ENCODE assay signal across 9 mouse cellular contexts in the genomic region with DNA sequence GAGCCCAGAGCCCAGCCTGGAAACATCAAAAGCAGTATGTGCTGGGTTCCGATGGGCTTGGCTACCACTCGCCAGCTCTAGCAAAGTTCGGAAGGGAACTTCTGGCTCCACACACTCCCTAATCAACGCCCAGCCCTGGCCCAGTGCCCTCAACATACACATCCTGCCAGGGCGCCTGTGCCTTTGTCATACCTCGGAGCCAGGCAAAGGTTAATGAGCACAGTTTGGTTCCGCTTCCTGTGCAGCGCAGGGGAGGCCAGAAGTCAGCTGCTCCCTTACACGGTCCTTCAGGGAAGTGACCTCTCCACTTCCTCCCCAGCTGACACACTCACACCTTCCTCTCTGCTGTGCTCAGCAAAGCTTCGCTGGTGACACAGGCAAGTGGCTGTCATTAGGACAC. TPM values are rescaled to one million over a fixed set of nuclear protein-coding genes. Genes with fewer than 3 reads are reported as not detected.
DNase-seq lines count a peak whose midpoint lies in the region; ATAC-seq and TF ChIP-seq lines count a peak whose summit lies in the region.
"Had no signal": no experiment of that assay in that cellular context is flagged by ENCODE, and none has a peak within 500 bp of the region (broad histone marks: within the 10 kb centered on the region; RNA-seq: fewer than 3 reads in every experiment).

No protein-coding gene starts in this region.

- peak overlapping the region; percentile 2; the same call in 1 of the 2 replicates for H3K4me2 ChIP-seq in heart, embryonic 12.5 days
- no peak overlapping the region for H3K4me2 ChIP-seq in limb, embryonic 11.5 days (ENCODE audit: low read depth, severe bottlenecking)
- no peak overlapping the region for H3K4me2 ChIP-seq in myocyte (ENCODE audit: low read depth)
- H3K4me2 ChIP-seq: embryonic facial prominence, embryonic 13.5 days had no signal

- peak; percentile 41 for ATAC-seq in heart, embryonic 12.5 days (ENCODE audit: insufficient number of reproducible peaks, low FRiP score)
- no peak for ATAC-seq in limb, embryonic 11.5 days (ENCODE audit: insufficient number of reproducible peaks, low FRiP score, low TSS enrichment, low read depth)

- peak; percentile 32 for DNase-seq in adrenal gland, adult 2 months
- no peak for DNase-seq in adrenal gland, postnatal 25 days
- peak; percentile 30 for DNase-seq in adipocyte (ENCODE audit: low spot score)
- DNase-seq in limb, embryonic 11.5 days (ENCODE audit: low spot score) = peak; percentile 57
- DNase-seq in retina, postnatal 1 day = no peak
- DNase-seq in layer of hippocampus, postnatal 36 days = no peak

- H3K4me1 ChIP-seq in heart, embryonic 12.5 days (replicated peaks) = peaks cover 59% of the 10 kb centered on the region
- peaks cover 17% of the 10 kb centered on the region for H3K4me1 ChIP-seq in limb, embryonic 11.5 days (ENCODE audit: control insufficient read depth, insufficient read depth, low read length)

- H3K27me3 ChIP-seq in heart, embryonic 12.5 days (replicated peaks) = no peaks in the 10 kb centered on the region
- no peaks in the 10 kb centered on the region for H3K27me3 ChIP-seq in limb, embryonic 11.5 days (ENCODE audit: control insufficient read depth, insufficient read depth, low read length)
- no peaks in the 10 kb centered on the region for H3K27me3 ChIP-seq in myocyte (ENCODE audit: control insufficient read depth, insufficient read depth, insufficient read length)
- H3K27me3 ChIP-seq: embryonic facial prominence, embryonic 13.5 days had no signal

- 38% methylated on average over 10 of the region's 10 CpGs for WGBS in heart, embryonic 12.5 days
- WGBS in limb, embryonic 11.5 days = 23% methylated on average over 10 of the region's 10 CpGs

- peaks cover 6% of the 10 kb centered on the region; the same call in 1 of the 2 replicates for H3K36me3 ChIP-seq in heart, embryonic 12.5 days
- no peaks in the 10 kb centered on the region for H3K36me3 ChIP-seq in limb, embryonic 11.5 days (ENCODE audit: control insufficient read depth, insufficient read depth, low read length)
- no peaks in the 10 kb centered on the region for H3K36me3 ChIP-seq in myocyte (ENCODE audit: control insufficient read depth, insufficient read depth)

- peak overlapping the region; percentile 61 for H3K27ac ChIP-seq in heart, embryonic 12.5 days (ENCODE audit: poor library complexity, severe bottlenecking)
- no peak overlapping the region for H3K27ac ChIP-seq in limb, embryonic 11.5 days (replicated peaks; ENCODE audit: low read depth, low read length)
- H3K27ac ChIP-seq: embryonic facial prominence, embryonic 13.5 days had no signal

- H3ac ChIP-seq in myocyte (ENCODE audit: control insufficient read depth, insufficient read length) = no peak overlapping the region

- H3K9me3 ChIP-seq in heart, embryonic 12.5 days (replicated peaks) = no peaks in the 10 kb centered on the region
- H3K9me3 ChIP-seq in limb, embryonic 11.5 days (ENCODE audit: control insufficient read depth, low read length) = no peaks in the 10 kb centered on the region
- H3K9me3 ChIP-seq: embryonic facial prominence, embryonic 13.5 days had no signal

- no peak overlapping the region for H3K4me3 ChIP-seq in heart, embryonic 12.5 days
- no peak overlapping the region for H3K4me3 ChIP-seq in limb, embryonic 11.5 days (ENCODE audit: low read depth, low read length)
- no peak overlapping the region for H3K4me3 ChIP-seq in myocyte
- H3K4me3 ChIP-seq: embryonic facial prominence, embryonic 13.5 days had no signal

- peak; percentile 16 for TF ChIP-seq POLR2A in myocyte (IDR thresholded peaks at IDR 0.05; ENCODE audit: insufficient read length, low read depth)

- H3K79me2 ChIP-seq in myocyte (ENCODE audit: control insufficient read depth, insufficient read depth) = peaks cover 12% of the 10 kb centered on the region

- H3K9ac ChIP-seq in heart, embryonic 12.5 days = 0 out of 2 replicates have a peak overlapping the region, but pooled peaks have one; percentile 27
- no peak overlapping the region for H3K9ac ChIP-seq in limb, embryonic 11.5 days (ENCODE audit: low read length)
- H3K9ac ChIP-seq: embryonic facial prominence, embryonic 13.5 days had no signal

TF ChIP-seq in myocyte, 11 proteins besides CTCF, POLR2A, EP300 and RAD21:
- TF ChIP-seq MYOD1 (IDR thresholded peaks at IDR 0.05; ENCODE audit: control insufficient read depth in 1 of 3, insufficient read length in 2 of 3, low read depth in 2 of 3) (no peak), REST (IDR thresholded peaks at IDR 0.05; ENCODE audit: insufficient read depth, insufficient read length) (no peak), MYOG (IDR thresholded peaks at IDR 0.05; ENCODE audit: control insufficient read depth in 1 of 3, insufficient read depth in 1 of 3, insufficient read length in 2 of 3, low read depth in 2 of 3) (no peak), TCF12 (IDR thresholded peaks at IDR 0.05; ENCODE audit: insufficient read depth, poor library complexity, severe bottlenecking) (no peak), USF1 (IDR thresholded peaks at IDR 0.05; ENCODE audit: low read depth) (no peak), POLR2AphosphoS2 (IDR thresholded peaks at IDR 0.05; ENCODE audit: insufficient read length, low read depth) (no peak), SRF (IDR thresholded peaks at IDR 0.05; ENCODE audit: control insufficient read depth, insufficient read length, low read depth) (no peak), CEBPB (IDR thresholded peaks at IDR 0.05; ENCODE audit: insufficient read depth, poor library complexity, severe bottlenecking) (no peak), MAX (IDR thresholded peaks at IDR 0.05; ENCODE audit: low read depth) (no peak), E2F4 (IDR thresholded peaks at IDR 0.05; ENCODE audit: insufficient read depth) (no peak), TCF3 (IDR thresholded peaks at IDR 0.05; ENCODE audit: insufficient read length, low read depth) (no peak)

RNA-seq across cellular contexts. Expression of gene Sh3pxd2a, which starts 31.9 kb away (rescaled TPM):
- total RNA-seq in adrenal gland, adult 2 months (2021) = 10 to 100 TPM; 68.2 to 90.0 TPM
- 33.1 and 61.0 TPM in 2 replicates for polyA plus RNA-seq in adrenal gland, adult 2 months (2012; rRNA removed)
- 36.2 and 41.6 TPM in 2 replicates for total RNA-seq in adrenal gland, postnatal 25 days (2021)
- polyA plus RNA-seq in heart, embryonic 12.5 days (2016; fragmentation: Nextera tagmentation; extraction: Ambion mirVana) = 6.2 TPM in 2 replicates
- polyA plus RNA-seq in limb, embryonic 11.5 days (2014; fragmentation: Nextera tagmentation; extraction: Ambion mirVana) = 8.9 and 10.4 TPM in 2 replicates
- 59.5 TPM for polyA plus RNA-seq in myocyte (2012; fragmentation: generic; extraction: Trizol)
- total RNA-seq in layer of hippocampus, postnatal 36 days (2021) = 10 to 100 TPM; 32.8 to 38.8 TPM

Comparison
In these comparisons a context has a peak if more than half of its experiments do, and no peak if none do; other contexts are left out.
1. DNase-seq: peak in adrenal gland, adult 2 months (single experiment), adipocyte (single experiment) and limb, embryonic 11.5 days (single experiment); none in adrenal gland, postnatal 25 days (single experiment), retina, postnatal 1 day (single experiment) and layer of hippocampus, postnatal 36 days (0 of 2).